Mouse (Mus musculus) liver, adult 2 months (tissue): ENCODE results near the gene Pak1ip1.

ENCODE experiments used
- CTCF ChIP-seq: fragments of 200-500 bp; IDR thresholded peaks from 2 replicates; pipeline ENCODE4 v1.5.1; 2011; ENCODE audit warnings: low read depth, low read length, control low read depth
- POLR2A ChIP-seq: fragments of 200-500 bp; IDR thresholded peaks from 2 replicates; pipeline ENCODE4 v1.6.1; 2011; ENCODE audit warnings: low read length, control low read depth; ENCODE audit not compliant: insufficient read depth; ENCODE audit errors: extremely low read depth

DNA sequence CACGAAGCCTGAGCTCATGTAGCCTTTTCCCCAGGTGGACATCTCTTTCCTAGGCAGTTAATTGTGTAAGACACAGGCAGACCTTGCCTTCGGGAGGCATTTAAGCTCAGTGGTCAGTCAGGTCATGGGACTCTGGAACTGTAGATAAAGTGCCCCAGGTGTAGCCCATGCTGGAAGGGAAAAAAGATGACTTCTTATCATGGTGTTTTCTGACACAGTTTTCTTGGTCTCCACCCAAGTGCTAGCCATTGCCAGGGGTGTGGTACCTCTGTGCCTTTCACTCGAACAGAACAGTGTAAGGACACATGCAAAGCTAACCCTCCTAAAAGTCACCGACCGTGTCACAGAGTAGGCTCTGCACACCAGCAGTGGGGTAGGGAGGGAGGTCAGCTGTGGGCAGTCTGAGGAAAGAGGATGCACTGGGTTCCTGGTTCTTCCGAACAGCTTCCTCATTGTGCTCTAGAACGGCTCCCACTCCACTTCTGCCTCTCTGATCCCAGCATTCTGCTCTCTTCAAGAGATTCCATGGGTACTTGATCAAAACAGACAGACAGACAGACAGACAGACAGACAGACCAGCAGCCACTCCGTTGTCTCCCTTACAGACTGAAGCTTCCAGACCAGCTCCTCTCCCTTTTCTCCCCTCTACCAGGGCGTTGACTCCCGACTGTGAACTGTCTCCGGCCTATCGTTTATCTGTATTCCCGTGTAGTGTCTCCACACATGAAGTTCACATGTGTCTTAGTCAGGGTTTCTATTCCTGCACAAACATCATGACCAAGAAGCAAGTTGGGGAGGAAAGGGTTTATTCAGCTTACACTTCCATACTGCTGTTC lies 18.2 kb downstream of the Pak1ip1 start:
- TF ChIP-seq POLR2A (no peak), CTCF (no peak)
